Mouse (Mus musculus) A20 (cell line): Measurements from ENCODE around the gene Dhx38.

Source experiments
- DNase-seq: peaks from one replicate; pipeline ENCODE4 v3.0.0-alpha.2; 2011; ENCODE audit warnings: low read depth, low spot score

Dhx38 gene

GRCm38 (mm10) chr8:109565498-109566333 is at the start of gene Dhx38, which contains the start of gene Txnl4b:
Gene Dhx38 (minus strand): TSS chr8:109565861.
Gene Txnl4b (plus strand): TSS chr8:109565892.
- peak; percentile 99 for DNase-seq

DNA sequence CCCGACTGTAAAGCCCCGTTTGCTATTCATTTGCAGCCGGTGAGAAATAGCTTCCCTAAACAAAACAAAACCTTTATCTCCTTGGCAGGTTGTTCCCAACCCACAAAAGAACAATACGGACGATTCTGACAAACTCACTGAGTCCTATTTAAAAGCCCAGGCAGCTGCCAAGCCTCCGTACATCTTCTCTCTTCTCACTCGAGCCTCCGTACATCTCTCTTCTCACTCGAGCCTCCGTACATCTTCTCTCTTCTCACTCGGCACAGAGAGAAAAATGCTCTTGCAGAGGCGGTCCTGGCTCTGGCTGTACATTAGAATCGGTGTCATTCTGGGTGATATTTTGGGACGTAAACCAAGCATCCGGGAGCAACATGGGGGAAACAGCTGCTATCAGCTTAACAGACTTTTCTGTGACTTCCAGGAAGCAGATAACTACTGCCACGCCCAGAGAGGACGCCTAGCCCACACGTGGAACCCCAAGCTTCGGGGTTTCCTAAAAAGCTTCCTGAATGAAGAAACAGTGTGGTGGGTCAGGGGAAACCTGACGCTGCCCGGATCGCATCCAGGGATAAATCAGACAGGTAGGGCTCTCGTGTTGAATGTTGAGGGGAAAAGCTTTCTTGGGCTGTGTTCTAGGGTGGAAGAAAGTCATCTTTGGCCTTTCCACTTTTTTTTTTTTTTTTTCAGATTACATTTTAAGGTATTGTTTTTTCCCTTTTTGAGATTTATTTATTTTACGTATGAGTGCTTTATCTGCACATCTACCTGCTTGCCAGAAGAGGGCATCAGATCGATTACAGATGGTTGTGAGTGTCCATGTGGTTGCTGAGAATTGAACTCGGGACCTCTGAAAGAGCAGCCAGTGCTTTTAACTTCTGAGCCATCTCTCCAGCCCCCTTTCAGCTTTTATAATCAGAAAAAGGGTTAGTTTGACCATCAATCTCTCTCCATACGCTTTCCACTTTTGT is 48.9 kb upstream of the Dhx38 start, which contains the start of gene Pkd1l3:
Gene Pkd1l3 (plus strand): TSS at position 275 of the 968 bp plus-strand sequence.
- DNase-seq, result peak; percentile 63

GRCm38 (mm10) chr8:109609153-109609502 is 43.5 kb upstream of the Dhx38 start:
- DNase-seq, result no peak

DNA sequence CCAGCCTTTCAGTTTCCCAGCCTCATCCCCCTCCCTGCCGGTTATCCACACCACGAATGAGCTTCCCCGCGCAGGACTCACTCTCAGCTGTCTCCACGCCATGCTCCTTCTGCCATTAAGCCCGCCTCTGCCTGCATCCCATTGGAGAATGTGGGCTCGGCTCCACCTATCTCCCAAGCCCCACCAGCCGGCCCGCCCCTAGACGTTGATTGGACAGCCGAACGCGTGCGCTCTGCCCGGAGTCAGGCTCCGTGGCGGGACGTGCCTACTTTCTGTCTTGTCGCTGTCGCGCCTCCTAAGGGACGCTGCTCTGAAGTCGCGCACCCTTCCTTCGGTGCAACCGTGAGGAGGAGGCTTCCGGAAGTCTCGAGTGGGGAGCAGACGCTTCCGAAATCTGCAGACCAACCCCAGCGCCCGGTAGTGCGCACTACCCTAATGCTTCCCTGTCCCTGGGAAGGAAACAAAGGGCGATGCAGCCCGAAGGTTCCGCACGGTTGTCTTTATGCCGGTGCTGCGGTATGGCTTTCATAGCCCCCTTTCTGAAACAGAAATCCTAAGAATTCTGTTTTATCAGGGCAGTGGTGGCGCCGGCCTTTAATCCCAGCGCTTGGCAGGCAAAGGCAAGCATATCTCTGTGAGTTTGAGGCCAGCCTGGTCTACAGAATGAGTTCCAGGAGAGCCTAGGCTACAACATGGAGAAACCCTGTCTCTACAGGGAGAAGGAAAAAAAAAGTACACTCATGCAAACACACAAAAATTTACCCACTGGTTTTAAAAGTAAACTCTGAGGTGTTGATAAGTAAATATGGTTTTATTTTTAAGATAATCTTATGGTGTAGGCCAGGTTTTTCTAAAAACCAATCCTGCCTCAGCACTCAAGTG is 42.9 kb upstream of the Dhx38 start, which contains the start of gene Dhodh:
Gene Dhodh (minus strand): TSS at position 403 of the 882 bp plus-strand sequence.
- DNase-seq, result peak; percentile 98

GRCm38 (mm10) chr8:109607650-109608049 is 42.0 kb upstream of the Dhx38 start:
- DNase-seq, result peak; percentile 41

DNA sequence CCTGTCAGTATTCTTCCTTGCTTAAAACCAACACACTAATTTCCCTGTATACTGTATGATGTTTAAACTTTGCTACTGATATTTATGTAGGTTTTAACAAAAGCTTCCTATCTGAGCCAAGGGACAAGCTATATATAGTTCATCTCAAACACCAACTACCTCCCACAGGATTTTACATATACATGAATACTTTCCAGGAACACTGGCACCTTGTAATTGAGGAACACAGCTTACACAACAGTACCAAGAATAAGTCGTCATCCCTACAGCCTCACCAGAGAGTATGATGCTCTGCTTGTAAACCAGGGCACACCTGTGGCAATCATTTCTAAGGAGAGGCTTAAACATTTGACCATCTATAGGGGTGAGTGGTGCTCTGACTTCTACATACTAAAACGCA is 41.1 kb upstream of the Dhx38 start:
- DNase-seq, result no peak

- DNase-seq, result peak; percentile 63
These were observed 30.2 kb upstream of the Dhx38 start for GRCm38 (mm10) chr8:109595854-109596253.

GRCm38 (mm10) chr8:109593117-109593788 is 27.6 kb upstream of the Dhx38 start:
- DNase-seq, result peak; percentile 56

- no peak for DNase-seq
These were observed 26.5 kb upstream of the Dhx38 start for GRCm38 (mm10) chr8:109592164-109592563.

- no peak for DNase-seq
These were observed 25.7 kb upstream of the Dhx38 start for GRCm38 (mm10) chr8:109591367-109591766.

- no peak for DNase-seq
These were observed 25.2 kb upstream of the Dhx38 start for GRCm38 (mm10) chr8:109590901-109591300.

DNA sequence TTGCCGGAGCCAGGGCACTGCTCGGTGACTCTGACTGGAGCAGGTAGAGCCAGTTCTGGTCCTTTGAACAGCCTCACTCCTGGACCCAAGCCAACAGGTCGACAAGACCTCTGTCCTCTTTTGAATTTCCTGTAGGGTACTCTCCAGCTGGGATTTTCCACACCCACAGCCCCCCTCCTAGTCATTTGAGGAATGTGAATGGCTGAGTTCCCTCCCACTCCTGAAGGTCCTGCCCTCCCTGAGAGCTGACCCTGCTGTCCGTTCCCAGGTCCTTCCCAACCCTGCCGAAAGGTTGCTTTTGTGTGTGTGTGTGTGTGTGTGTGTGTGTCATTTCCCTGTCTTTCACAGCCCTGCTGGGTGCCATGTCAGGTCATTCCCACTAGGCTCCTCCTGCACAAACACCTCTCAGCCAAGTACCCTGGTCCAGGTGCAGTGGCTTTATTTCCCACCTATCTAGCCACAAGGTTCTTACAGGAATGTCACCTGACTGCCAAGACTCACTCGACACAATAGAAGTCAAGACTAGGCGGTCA is 21.4 kb upstream of the Dhx38 start:
- no peak for DNase-seq

DNA sequence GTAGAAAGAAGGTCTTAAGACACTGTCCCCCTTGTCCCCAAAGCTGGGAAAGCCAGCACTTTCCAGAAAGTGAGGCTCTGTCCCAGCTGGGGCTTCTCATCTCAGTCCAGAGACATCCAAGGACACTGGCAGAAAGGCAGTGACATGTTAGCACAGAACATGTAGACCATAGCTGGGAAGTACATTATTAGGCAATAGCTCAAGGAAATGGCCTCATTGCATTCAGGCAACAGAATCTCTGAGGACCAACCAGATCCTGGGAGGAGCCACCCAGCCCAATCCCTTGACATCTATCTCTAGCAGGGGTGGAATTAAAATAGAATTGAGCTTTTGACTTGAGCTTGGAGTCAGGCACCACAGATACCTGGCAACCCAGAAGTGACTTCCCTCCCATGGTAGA is 20.0 kb upstream of the Dhx38 start:
- DNase-seq, result no peak

GRCm38 (mm10) chr8:109584830-109585229 is 19.2 kb upstream of the Dhx38 start:
- DNase-seq, result no peak

GRCm38 (mm10) chr8:109584293-109584692 is 18.6 kb upstream of the Dhx38 start:
- no peak for DNase-seq

DNA sequence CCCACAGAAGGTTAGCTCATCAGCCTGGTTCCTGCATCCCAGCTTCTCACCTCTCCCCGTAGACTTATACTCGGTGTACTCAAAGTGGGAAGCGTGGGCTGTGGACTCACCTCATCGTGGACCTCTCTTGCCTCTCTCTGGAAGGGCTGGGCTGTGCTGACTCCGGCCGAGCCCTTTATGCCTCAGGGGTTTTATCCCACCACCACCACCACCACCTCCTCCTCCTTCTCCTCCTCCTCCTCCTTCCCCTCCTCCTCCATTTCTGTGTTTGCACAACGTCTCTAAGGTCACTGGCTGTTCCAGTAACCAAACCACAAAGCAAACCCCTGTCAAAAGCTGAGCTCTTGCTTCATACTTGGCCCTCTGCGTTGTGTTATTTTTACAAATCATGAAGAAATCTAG is 13.2 kb upstream of the Dhx38 start, which contains the start of gene Hp:
Gene Hp (minus strand): TSS at position 273 of the 402 bp plus-strand sequence.
- DNase-seq, result no peak

GRCm38 (mm10) chr8:109576311-109576710 is 10.7 kb upstream of the Dhx38 start:
- DNase-seq, result no peak

DNA sequence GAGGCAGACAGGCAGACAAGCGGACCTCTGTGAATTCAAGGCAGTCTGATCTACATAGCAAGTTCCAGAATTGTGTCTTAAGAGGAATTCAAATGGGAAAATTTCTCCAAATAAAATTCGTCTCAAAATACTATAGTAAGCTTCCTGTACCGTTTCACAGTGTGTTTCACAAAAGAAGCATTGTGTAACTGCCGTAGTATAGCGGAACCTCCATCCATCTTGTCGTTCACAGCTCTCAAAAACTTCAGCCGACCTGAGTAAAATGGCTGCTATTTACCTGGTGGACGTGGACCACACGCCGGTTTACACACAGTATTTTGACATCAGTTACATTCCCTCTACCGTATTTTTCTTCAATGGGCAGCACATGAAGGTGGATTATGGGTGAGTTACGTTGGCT is 5.5 kb upstream of the Dhx38 start:
- no peak for DNase-seq

DNA sequence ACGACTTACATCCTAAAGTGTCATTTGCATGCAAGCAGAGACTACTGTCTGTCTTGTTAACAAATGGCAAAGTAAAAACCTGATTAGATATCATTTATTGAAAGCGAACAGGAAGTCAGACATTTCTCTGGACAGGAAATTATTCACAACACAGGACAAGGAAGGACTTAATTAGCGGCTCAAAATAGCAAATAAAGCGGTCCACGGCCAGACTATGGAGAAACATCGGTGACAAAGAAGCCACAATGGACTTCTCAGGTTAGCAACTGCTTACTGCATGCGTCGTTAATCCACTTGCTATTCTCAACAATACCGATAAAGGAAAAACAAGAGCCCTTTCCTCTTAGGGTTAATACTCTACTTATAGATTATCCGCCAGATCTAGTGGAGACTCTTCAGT is 895 bp downstream of the Dhx38 start:
- peak; percentile 47 for DNase-seq

GRCm38 (mm10) chr8:109563881-109564280 is 1.8 kb downstream of the Dhx38 start:
- peak; percentile 34 for DNase-seq
